Mouse (Mus musculus): ENCODE data around the gene Usp54. TPM values are rescaled to one million over a fixed set of nuclear protein-coding genes. Genes with fewer than 3 reads are reported as not detected.

Gene Usp54
- total and polyA plus RNA-seq, 3 experiments = 5.3 to 11.7 (median 5.4) TPM

- Histone ChIP-seq H3K9me3 (replicated peaks; ENCODE audit: low read length) (no peaks in the 10 kb centered on the region), H3K27me3 (replicated peaks) (no peaks in the 10 kb centered on the region), H3K27ac (ENCODE audit: insufficient read depth, low read depth) (no peak overlapping the region), H3K4me1 (ENCODE audit: control insufficient read depth in 1 of 2, insufficient read depth in 2 of 2) (peaks cover 0 to 3% of the 10 kb centered on the region in 2 experiments; a peak in 1 of 4 replicates), H3K36me3 (replicated peaks in 1 of 2; ENCODE audit: control insufficient read depth in 1 of 2, insufficient read depth in 1 of 2, low read length in 1 of 2) (peaks cover 0 to 27% of the 10 kb centered on the region in 2 experiments), H3K9ac (ENCODE audit: insufficient read depth, low read depth) (no peak overlapping the region), H3K4me3 (replicated peaks in 1 of 3; ENCODE audit: low read depth in 2 of 3, low read length in 2 of 3, poor library complexity in 1 of 3) (no peak overlapping the region), H3K4me2 (ENCODE audit: insufficient read depth, low read depth, poor library complexity, severe bottlenecking) (no peak overlapping the region), H3K79me2 (replicated peaks; ENCODE audit: control insufficient read depth, extremely low read depth, insufficient read depth, poor library complexity, severe bottlenecking) (peaks cover 3% of the 10 kb centered on the region; the same call in 1 of the 2 replicates)
- dilution Hi-C loops (cut with MboI; ENCODE audit: extremely low pct_ligation_motif_present, extremely low pct_unique_long_range_greater_than_20kb, low sequenced_read_pairs) = no loop called here
- in situ Hi-C loops (cut with MboI; ENCODE audit: low pct_ligation_motif_present, low pct_unique_long_range_greater_than_20kb, low sequenced_read_pairs) = no loop called here
- DNase-seq (ENCODE audit: extremely low read depth) = no peak
- TF ChIP-seq ETS1 (conservative IDR thresholded peaks at IDR 0.05; ENCODE audit: low read depth, low read length) (no peak), ELF1 (IDR thresholded peaks at IDR 0.05; ENCODE audit: low read depth, low read length) (no peak), SMC3 (IDR thresholded peaks at IDR 0.05; ENCODE audit: low read depth, low read length) (no peak), MEF2A (IDR thresholded peaks at IDR 0.05; ENCODE audit: borderline replicate concordance, low read depth, low read length) (no peak), CHD1 (IDR thresholded peaks at IDR 0.05; ENCODE audit: low read depth, low read length) (no peak), ZKSCAN1 (IDR thresholded peaks at IDR 0.05; ENCODE audit: borderline replicate concordance, low read depth, low read length) (no peak), ZMIZ1 (IDR thresholded peaks at IDR 0.05; ENCODE audit: low read depth, low read length) (no peak), CTCF (conservative IDR thresholded peaks at IDR 0.05 in 1 of 2, IDR thresholded peaks at IDR 0.05 in 1 of 2; ENCODE audit: low read depth in 2 of 2, low read length in 2 of 2) (no peak), BHLHE40 (IDR thresholded peaks at IDR 0.05; ENCODE audit: low read depth, low read length) (no peak), UBTF (IDR thresholded peaks at IDR 0.05; ENCODE audit: low read depth, low read length) (no peak), RAD21 (IDR thresholded peaks at IDR 0.05; ENCODE audit: low read depth, low read length) (no peak), KAT2A (IDR thresholded peaks at IDR 0.05; ENCODE audit: insufficient replicate concordance, low read length) (no peak)
Measured at GRCm38 (mm10) chr14:20618211-20618610, 22.7 kb downstream of the Usp54 start.

GRCm38 (mm10) chr14:20616421-20616820 lies 24.4 kb downstream of the Usp54 start:
- no peak overlapping the region for H3K27ac ChIP-seq (ENCODE audit: insufficient read depth, low read depth)
- H3K36me3 ChIP-seq (replicated peaks in 1 of 2; ENCODE audit: control insufficient read depth in 1 of 2, insufficient read depth in 1 of 2, low read length in 1 of 2) = peaks cover 0 to 22% of the 10 kb centered on the region in 2 experiments
- H3K4me1 ChIP-seq (ENCODE audit: control insufficient read depth in 1 of 2, insufficient read depth in 2 of 2) = peaks cover 0 to 3% of the 10 kb centered on the region in 2 experiments; a peak in 1 of 4 replicates
- H3K79me2 ChIP-seq (replicated peaks; ENCODE audit: control insufficient read depth, extremely low read depth, insufficient read depth, poor library complexity, severe bottlenecking) = peaks cover 3% of the 10 kb centered on the region; the same call in 1 of the 2 replicates
- DNase-seq (ENCODE audit: extremely low read depth) = no peak
- dilution Hi-C loops (cut with MboI; ENCODE audit: extremely low pct_ligation_motif_present, extremely low pct_unique_long_range_greater_than_20kb, low sequenced_read_pairs) = no loop called here
- no peak overlapping the region for H3K9ac ChIP-seq (ENCODE audit: insufficient read depth, low read depth)
- no peak for TF ChIP-seq EP300 (IDR thresholded peaks at IDR 0.05; ENCODE audit: low read length)
- H3K9me3 ChIP-seq (replicated peaks; ENCODE audit: low read length) = no peaks in the 10 kb centered on the region
- H3K27me3 ChIP-seq (replicated peaks) = no peaks in the 10 kb centered on the region
- in situ Hi-C loops (cut with MboI; ENCODE audit: low pct_ligation_motif_present, low pct_unique_long_range_greater_than_20kb, low sequenced_read_pairs) = no loop called here
- H3K4me3 ChIP-seq (replicated peaks in 1 of 3; ENCODE audit: low read depth in 2 of 3, low read length in 2 of 3, poor library complexity in 1 of 3) = no peak overlapping the region
- no peak overlapping the region for H3K4me2 ChIP-seq (ENCODE audit: insufficient read depth, low read depth, poor library complexity, severe bottlenecking)

GRCm38 (mm10) chr14:20615075-20615474 lies 25.8 kb downstream of the Usp54 start:
- H3K9me3 ChIP-seq (replicated peaks; ENCODE audit: low read length) = no peaks in the 10 kb centered on the region
- H3K9ac ChIP-seq (ENCODE audit: insufficient read depth, low read depth) = no peak overlapping the region
- no peak overlapping the region for H3K27ac ChIP-seq (ENCODE audit: insufficient read depth, low read depth)
- no peak overlapping the region for H3K4me2 ChIP-seq (ENCODE audit: insufficient read depth, low read depth, poor library complexity, severe bottlenecking)
- no peaks in the 10 kb centered on the region for H3K27me3 ChIP-seq (replicated peaks)
- dilution Hi-C loops (cut with MboI; ENCODE audit: extremely low pct_ligation_motif_present, extremely low pct_unique_long_range_greater_than_20kb, low sequenced_read_pairs) (no loop called here), in situ Hi-C loops (cut with MboI; ENCODE audit: low pct_ligation_motif_present, low pct_unique_long_range_greater_than_20kb, low sequenced_read_pairs) (no loop called here)
- no peak overlapping the region for H3K4me3 ChIP-seq (replicated peaks in 1 of 3; ENCODE audit: low read depth in 2 of 3, low read length in 2 of 3, poor library complexity in 1 of 3)
- DNase-seq (ENCODE audit: extremely low read depth) = no peak
- peaks cover 3% of the 10 kb centered on the region; the same call in 1 of the 2 replicates for H3K79me2 ChIP-seq (replicated peaks; ENCODE audit: control insufficient read depth, extremely low read depth, insufficient read depth, poor library complexity, severe bottlenecking)
- H3K36me3 ChIP-seq (replicated peaks in 1 of 2; ENCODE audit: control insufficient read depth in 1 of 2, insufficient read depth in 1 of 2, low read length in 1 of 2) = peaks cover 0 to 20% of the 10 kb centered on the region in 2 experiments
- H3K4me1 ChIP-seq (ENCODE audit: control insufficient read depth in 1 of 2, insufficient read depth in 2 of 2) = peaks cover 0 to 3% of the 10 kb centered on the region in 2 experiments; a peak in 1 of 4 replicates
- TF ChIP-seq MAFK (IDR thresholded peaks at IDR 0.05; ENCODE audit: insufficient replicate concordance, low read length) (no peak), CHD1 (IDR thresholded peaks at IDR 0.05; ENCODE audit: low read depth, low read length) (no peak), ZMIZ1 (IDR thresholded peaks at IDR 0.05; ENCODE audit: low read depth, low read length) (no peak), MXI1 (IDR thresholded peaks at IDR 0.05; ENCODE audit: low read depth, low read length) (no peak), POLR2A (IDR thresholded peaks at IDR 0.05; ENCODE audit: low read depth, low read length) (no peak), ZKSCAN1 (IDR thresholded peaks at IDR 0.05; ENCODE audit: borderline replicate concordance, low read depth, low read length) (no peak), PAX5 (IDR thresholded peaks at IDR 0.05; ENCODE audit: low read length) (no peak), RAD21 (IDR thresholded peaks at IDR 0.05; ENCODE audit: low read depth, low read length) (no peak), ELF1 (IDR thresholded peaks at IDR 0.05; ENCODE audit: low read depth, low read length) (no peak), ZNF384 (IDR thresholded peaks at IDR 0.05; ENCODE audit: low read depth, low read length) (no peak), BHLHE40 (IDR thresholded peaks at IDR 0.05; ENCODE audit: low read depth, low read length) (no peak), IRF4 (IDR thresholded peaks at IDR 0.05; ENCODE audit: low read depth, low read length) (no peak)

Data from CH12.LX (cell line).